Mouse (Mus musculus) CH12.LX (cell line): ENCODE results near the gene Epha6. TPM values are rescaled to one million over a fixed set of nuclear protein-coding genes. Genes with fewer than 3 reads are reported as not detected.

Experiments
- DNase-seq: peaks from one replicate; pipeline ENCODE4 v3.0.0-alpha.2; 2013; ENCODE audit errors: extremely low read depth
- H3K27ac ChIP-seq: 2 replicates; pipeline ENCODE4 v1.5.1; 2012; ENCODE audit warnings: low read depth, mild to moderate bottlenecking, control low read depth, moderate library complexity; ENCODE audit not compliant: insufficient read depth
- H3K27me3 ChIP-seq: replicated peaks from 2 replicates; pipeline ENCODE3; 2012; ENCODE audit warnings: inconsistent platforms
- H3K36me3 ChIP-seq, 2 experiments: replicated peaks in 1 of 2; 2 replicates each; pipeline versions ENCODE3 to v1.6.1; 2012; ENCODE audit warnings: inconsistent platforms in 1 of 2, low read length in 1 of 2, mild to moderate bottlenecking in 1 of 2, mixed read lengths in 1 of 2, moderate library complexity in 1 of 2; ENCODE audit not compliant: control insufficient read depth in 1 of 2, insufficient read depth in 1 of 2
- H3K4me1 ChIP-seq, 2 experiments: 2 replicates each; pipeline ENCODE4 v1.6.1; 2012; ENCODE audit warnings: inconsistent platforms in 1 of 2, moderate library complexity in 1 of 2; ENCODE audit not compliant: insufficient read depth in 2 of 2, control insufficient read depth in 1 of 2
- H3K4me2 ChIP-seq: 2 replicates; pipeline ENCODE4 v1.6.1; 2012; ENCODE audit warnings: low read depth, mild to moderate bottlenecking, control low read depth; ENCODE audit not compliant: poor library complexity, insufficient read depth, severe bottlenecking
- H3K4me3 ChIP-seq, 3 experiments: fragments of 150-350 bp in 1 of 3; sonication (generic) in 1 of 3; replicated peaks in 1 of 3; 2 replicates each; pipeline versions ENCODE3 to v1.5.1; 2011 to 2012; ENCODE audit warnings: low read depth in 2 of 3, low read length in 2 of 3, mild to moderate bottlenecking in 2 of 3, moderate library complexity in 2 of 3, control low read depth in 1 of 3, improper control_type of control experiment in 1 of 3, inconsistent platforms in 1 of 3, mixed read lengths in 1 of 3; ENCODE audit not compliant: poor library complexity in 1 of 3
- H3K79me2 ChIP-seq: replicated peaks from 2 replicates; pipeline ENCODE4 v1.6.1; 2012; ENCODE audit warnings: mild to moderate bottlenecking, moderate library complexity; ENCODE audit not compliant: control insufficient read depth, poor library complexity, insufficient read depth, severe bottlenecking; ENCODE audit errors: extremely low read depth
- H3K9ac ChIP-seq: 2 replicates; pipeline ENCODE4 v1.6.1; 2012; ENCODE audit warnings: low read depth, mild to moderate bottlenecking, control low read depth, moderate library complexity; ENCODE audit not compliant: insufficient read depth
- H3K9me3 ChIP-seq: replicated peaks from 2 replicates; pipeline ENCODE3; 2012; ENCODE audit warnings: low read length, inconsistent platforms, mixed read lengths
- CHD1 ChIP-seq: IDR thresholded peaks from 2 replicates; pipeline ENCODE4 v1.6.1; 2012; ENCODE audit warnings: low read depth, low read length, improper control_type of control experiment, inconsistent platforms
- CTCF ChIP-seq, 2 experiments: IDR thresholded peaks in 1 of 2; conservative IDR thresholded peaks in 1 of 2; 2 replicates each; pipeline ENCODE4 v1.5.1; 2011 to 2012; ENCODE audit warnings: low read depth in 2 of 2, low read length in 2 of 2, improper control_type of control experiment in 1 of 2, inconsistent platforms in 1 of 2, mild to moderate bottlenecking in 1 of 2, moderate library complexity in 1 of 2
- E2F4 ChIP-seq: IDR thresholded peaks from 2 replicates; pipeline ENCODE4 v1.6.1; 2011; ENCODE audit warnings: low read depth, low read length, improper control_type of control experiment; ENCODE audit not compliant: insufficient replicate concordance
- ELF1 ChIP-seq: IDR thresholded peaks from 2 replicates; pipeline ENCODE4 v1.6.1; 2014; ENCODE audit warnings: low read depth, mild to moderate bottlenecking, inconsistent platforms, low read length, improper control_type of control experiment
- ETS1 ChIP-seq: conservative IDR thresholded peaks from 2 replicates; pipeline ENCODE4 v1.6.1; 2012; ENCODE audit warnings: low read depth, mild to moderate bottlenecking, inconsistent platforms, low read length, improper control_type of control experiment, moderate library complexity
- GABPA ChIP-seq: IDR thresholded peaks from 2 replicates; pipeline ENCODE4 v1.6.1; 2012; ENCODE audit warnings: low read depth, low read length, improper control_type of control experiment, inconsistent platforms; ENCODE audit not compliant: insufficient replicate concordance
- HCFC1 ChIP-seq: IDR thresholded peaks from 2 replicates; pipeline ENCODE4 v1.6.1; 2012; ENCODE audit warnings: low read depth, mild to moderate bottlenecking, inconsistent platforms, low read length, improper control_type of control experiment
- JUND ChIP-seq: conservative IDR thresholded peaks from 2 replicates; pipeline ENCODE4 v1.6.1; 2011; ENCODE audit warnings: low read depth, low read length, improper control_type of control experiment
- MAFK ChIP-seq: IDR thresholded peaks from 2 replicates; pipeline ENCODE4 v1.6.1; 2011; ENCODE audit warnings: low read length, improper control_type of control experiment; ENCODE audit not compliant: insufficient replicate concordance
- MAX ChIP-seq: IDR thresholded peaks from 2 replicates; pipeline ENCODE4 v1.6.1; 2011; ENCODE audit warnings: low read length, improper control_type of control experiment
- MEF2A ChIP-seq: IDR thresholded peaks from 2 replicates; pipeline ENCODE4 v1.6.1; 2014; ENCODE audit warnings: low read depth, mild to moderate bottlenecking, inconsistent platforms, low read length, improper control_type of control experiment, borderline replicate concordance
- MXI1 ChIP-seq: IDR thresholded peaks from 2 replicates; pipeline ENCODE4 v1.6.1; 2011; ENCODE audit warnings: mild to moderate bottlenecking, low read depth, low read length, improper control_type of control experiment
- MYC ChIP-seq: IDR thresholded peaks from 2 replicates; pipeline ENCODE4 v1.6.1; 2011; ENCODE audit warnings: low read depth, mild to moderate bottlenecking, improper control_type of control experiment, low read length
- NELFE ChIP-seq: IDR thresholded peaks from 2 replicates; pipeline ENCODE4 v1.6.1; 2011; ENCODE audit warnings: low read depth, low read length, improper control_type of control experiment
- PAX5 ChIP-seq: IDR thresholded peaks from 2 replicates; pipeline ENCODE4 v1.6.1; 2012; ENCODE audit warnings: low read length, inconsistent platforms, mixed read lengths
- POLR2A ChIP-seq: IDR thresholded peaks from 2 replicates; pipeline ENCODE4 v1.6.1; 2011; ENCODE audit warnings: low read depth, mild to moderate bottlenecking, improper control_type of control experiment, low read length
- SIN3A ChIP-seq: IDR thresholded peaks from 2 replicates; pipeline ENCODE4 v1.6.1; 2012; ENCODE audit warnings: low read length, improper control_type of control experiment, inconsistent platforms
- SMC3 ChIP-seq: IDR thresholded peaks from 2 replicates; pipeline ENCODE4 v1.6.1; 2011; ENCODE audit warnings: low read depth, low read length, improper control_type of control experiment
- TBP ChIP-seq: conservative IDR thresholded peaks from 2 replicates; pipeline ENCODE4 v1.6.1; 2011; ENCODE audit warnings: low read depth, low read length, improper control_type of control experiment
- USF1 ChIP-seq: IDR thresholded peaks from 2 replicates; pipeline ENCODE4 v1.6.1; 2014; ENCODE audit warnings: low read depth, mild to moderate bottlenecking, inconsistent platforms, low read length, improper control_type of control experiment
- USF2 ChIP-seq: conservative IDR thresholded peaks from 2 replicates; pipeline ENCODE4 v1.6.1; 2011; ENCODE audit warnings: low read depth, low read length, improper control_type of control experiment
- ZMIZ1 ChIP-seq: IDR thresholded peaks from 2 replicates; pipeline ENCODE4 v1.6.1; 2012; ENCODE audit warnings: low read depth, mild to moderate bottlenecking, inconsistent platforms, low read length, improper control_type of control experiment
- ZNF384 ChIP-seq: IDR thresholded peaks from 2 replicates; pipeline ENCODE4 v1.6.1; 2012; ENCODE audit warnings: low read depth, low read length, improper control_type of control experiment, inconsistent platforms
- dilution Hi-C: fragments of 300-500 bp; cut with MboI; formaldehyde crosslinking; loops from 2 replicates; pipeline ENCODE4 v1.14.3; 2020; ENCODE audit warnings: low sequenced_read_pairs; ENCODE audit not compliant: extremely low pct_unique_long_range_greater_than_20kb, extremely low pct_ligation_motif_present
- in situ Hi-C: fragments of 300-500 bp; cut with MboI; formaldehyde crosslinking; loops from 3 replicates; pipeline ENCODE4 v1.14.3; 2019; ENCODE audit warnings: low sequenced_read_pairs, low pct_ligation_motif_present, low pct_unique_long_range_greater_than_20kb, mixed read lengths
- polyA plus RNA-seq: library from polyadenylated mRNA; unstranded; fragments of >175 nt; gene quantifications from 2 replicates; pipeline ENCODE4 v1.2.1, GENCODE M21; 2012; ENCODE audit warnings: low read depth; ENCODE audit not compliant: insufficient read length
- total RNA-seq, 2 experiments: library from RNA; depleted of rRNA; stranded (reverse); fragments of 300-350 nt in 1 of 2; fragments of >200 nt in 1 of 2; gene quantifications; 2 replicates each; pipeline ENCODE4 v1.2.3; 2012 to 2014

The Epha6 gene
- total and polyA plus RNA-seq, 3 experiments = not detected

DNA sequence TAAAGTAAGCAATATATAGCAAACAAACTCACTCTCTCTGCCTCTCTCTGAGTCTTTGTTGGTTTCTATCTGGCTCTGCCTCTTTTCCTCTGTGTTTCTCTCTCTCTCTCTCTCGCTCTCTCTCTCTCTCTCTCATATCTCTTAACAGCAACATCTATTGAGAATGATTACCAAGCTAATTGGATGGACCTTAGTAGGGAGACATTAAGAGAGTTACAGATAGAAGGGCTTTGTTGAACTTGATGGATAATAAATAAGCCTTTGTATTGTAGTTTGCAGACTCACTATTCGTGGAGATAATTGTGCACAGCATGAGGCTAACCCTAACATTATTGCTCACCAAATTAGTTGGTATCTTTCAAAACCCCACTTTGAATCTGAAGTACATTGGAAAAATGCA, 34.8 kb downstream of the Epha6 start:
- H3K4me1 ChIP-seq = no peaks in the 10 kb centered on the region
- no peak overlapping the region for H3K9ac ChIP-seq
- no peak overlapping the region for H3K4me2 ChIP-seq
- H3K9me3 ChIP-seq = peaks cover 24% of the 10 kb centered on the region
- TF ChIP-seq POLR2A (no peak), SMC3 (no peak), MAX (no peak), ELF1 (no peak), MYC (no peak), PAX5 (no peak), JUND (no peak), MXI1 (no peak), USF2 (no peak), ZMIZ1 (no peak), GABPA (no peak), NELFE (no peak), ZNF384 (no peak), TBP (no peak), USF1 (no peak)
- in situ Hi-C loops (no loop called here), dilution Hi-C loops (no loop called here)
- H3K27me3 ChIP-seq = no peaks in the 10 kb centered on the region
- no peaks in the 10 kb centered on the region for H3K36me3 ChIP-seq
- H3K79me2 ChIP-seq = no peaks in the 10 kb centered on the region
- no peak overlapping the region for H3K4me3 ChIP-seq
- no peak overlapping the region for H3K27ac ChIP-seq
- no peak for DNase-seq

DNA sequence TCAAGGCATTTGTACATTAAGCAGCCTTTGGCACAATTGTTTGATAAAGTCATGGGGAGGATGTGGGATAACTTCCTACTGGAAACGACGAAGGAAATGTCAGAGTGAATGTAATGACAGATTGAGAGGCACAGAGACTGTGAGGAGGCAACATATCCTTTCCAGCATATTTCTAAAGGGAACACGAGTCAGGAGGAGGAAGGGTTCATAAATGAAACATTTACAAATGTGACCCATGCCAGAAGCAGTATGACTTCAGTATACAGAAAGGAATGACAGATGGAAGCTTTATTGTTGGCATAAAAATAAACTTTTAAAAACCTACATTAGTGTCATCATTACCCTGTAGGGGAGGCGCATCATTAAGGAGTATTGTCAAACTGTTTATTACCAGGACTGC, 60.9 kb downstream of the Epha6 start:
- Histone ChIP-seq H3K9ac (no peak overlapping the region), H3K27me3 (no peaks in the 10 kb centered on the region), H3K9me3 (peaks cover 9% of the 10 kb centered on the region), H3K4me2 (no peak overlapping the region), H3K4me1 (no peaks in the 10 kb centered on the region), H3K4me3 (no peak overlapping the region), H3K79me2 (no peaks in the 10 kb centered on the region), H3K27ac (no peak overlapping the region), H3K36me3 (no peaks in the 10 kb centered on the region)
- no peak for DNase-seq
- TF ChIP-seq CTCF (conservative IDR thresholded peaks at IDR 0.05 in 1 of 2, IDR thresholded peaks at IDR 0.05 in 1 of 2; ENCODE audit: low read depth in 2 of 2, low read length in 2 of 2) (no peak), MXI1 (no peak), ETS1 (no peak), JUND (no peak), MYC (no peak), E2F4 (no peak), MAFK (no peak), SMC3 (no peak), SIN3A (no peak), CHD1 (no peak), ELF1 (no peak), ZNF384 (no peak), MEF2A (no peak), TBP (no peak), HCFC1 (no peak), NELFE (no peak)
- in situ Hi-C loops (no loop called here), dilution Hi-C loops (no loop called here)
